Mouse (Mus musculus): ENCODE data around the gene Dapk1. TPM values are rescaled to one million over a fixed set of nuclear protein-coding genes. Genes with fewer than 3 reads are reported as not detected.

Gene Dapk1
- total and polyA plus RNA-seq, 2 experiments from 2014 or later, result 6.1 to 17.3 TPM

- Histone ChIP-seq H3K27me3 (ENCODE audit: control insufficient read depth, insufficient read depth, low read length) (no peaks in the 10 kb centered on the region), H3K4me1 (ENCODE audit: control insufficient read depth, insufficient read depth) (peaks cover 11% of the 10 kb centered on the region; the same call in 1 of the 2 replicates), H3K9me3 (replicated peaks; ENCODE audit: control insufficient read depth, low read length) (no peaks in the 10 kb centered on the region), H3K4me3 (ENCODE audit: low read depth, low read length) (no peak overlapping the region), H3K4me2 (ENCODE audit: low read depth, low read length) (no peak overlapping the region), H3K36me3 (replicated peaks; ENCODE audit: control insufficient read depth, insufficient read depth, low read length) (no peaks in the 10 kb centered on the region), H3K9ac (replicated peaks; ENCODE audit: low read depth, low read length) (no peak overlapping the region), H3K27ac (ENCODE audit: low read depth) (no peak overlapping the region)
- TF ChIP-seq EP300 (IDR thresholded peaks at IDR 0.05; ENCODE audit: low read depth) (no peak), CTCF (IDR thresholded peaks at IDR 0.05; ENCODE audit: low read depth) (no peak)
- 98% methylated on average over 3 of the region's 3 CpGs for WGBS
- ATAC-seq (ENCODE audit: insufficient read depth, low read depth), result no peak
- DNase-seq (ENCODE audit: low spot score), result no peak
Observed at GRCm38 (mm10) chr13:60691940-60692339, 90.2 kb downstream of the Dapk1 start.

- no peak overlapping the region for H3K9ac ChIP-seq (replicated peaks; ENCODE audit: low read depth, low read length)
- no peak overlapping the region for H3K4me3 ChIP-seq (ENCODE audit: low read depth, low read length)
- TF ChIP-seq EP300 (IDR thresholded peaks at IDR 0.05; ENCODE audit: low read depth), result no peak
- no peak for TF ChIP-seq CTCF (IDR thresholded peaks at IDR 0.05; ENCODE audit: low read depth)
- H3K4me2 ChIP-seq (ENCODE audit: low read depth, low read length), result no peak overlapping the region
- H3K36me3 ChIP-seq (replicated peaks; ENCODE audit: control insufficient read depth, insufficient read depth, low read length), result no peaks in the 10 kb centered on the region
- WGBS, result 67% methylated on average over 10 of the region's 10 CpGs
- no peaks in the 10 kb centered on the region for H3K9me3 ChIP-seq (replicated peaks; ENCODE audit: control insufficient read depth, low read length)
- H3K27me3 ChIP-seq (ENCODE audit: control insufficient read depth, insufficient read depth, low read length), result no peaks in the 10 kb centered on the region
- 0 out of 2 replicates have a peak overlapping the region, but pooled peaks have one; percentile 15 for H3K27ac ChIP-seq (ENCODE audit: low read depth)
- no peaks in the 10 kb centered on the region for H3K4me1 ChIP-seq (ENCODE audit: control insufficient read depth, insufficient read depth)
- no peak for DNase-seq (ENCODE audit: low spot score)
- no peak for ATAC-seq (ENCODE audit: insufficient read depth, low read depth)
Observed at GRCm38 (mm10) chr13:60695186-60695980, 93.6 kb downstream of the Dapk1 start.

- Histone ChIP-seq H3K4me2 (ENCODE audit: low read depth, low read length) (no peak overlapping the region), H3K27ac (ENCODE audit: low read depth) (no peak overlapping the region), H3K9ac (replicated peaks; ENCODE audit: low read depth, low read length) (no peak overlapping the region), H3K4me3 (ENCODE audit: low read depth, low read length) (no peak overlapping the region), H3K9me3 (replicated peaks; ENCODE audit: control insufficient read depth, low read length) (no peaks in the 10 kb centered on the region), H3K27me3 (ENCODE audit: control insufficient read depth, insufficient read depth, low read length) (no peaks in the 10 kb centered on the region), H3K36me3 (replicated peaks; ENCODE audit: control insufficient read depth, insufficient read depth, low read length) (no peaks in the 10 kb centered on the region), H3K4me1 (ENCODE audit: control insufficient read depth, insufficient read depth) (no peaks in the 10 kb centered on the region)
- DNase-seq (ENCODE audit: low spot score) (no peak), ATAC-seq (ENCODE audit: insufficient read depth, low read depth) (no peak)
- 76% methylated on average over 14 of the region's 14 CpGs for WGBS
- TF ChIP-seq CTCF (IDR thresholded peaks at IDR 0.05; ENCODE audit: low read depth), result no peak
- TF ChIP-seq EP300 (IDR thresholded peaks at IDR 0.05; ENCODE audit: low read depth), result no peak
Observed at GRCm38 (mm10) chr13:60696323-60696722, 94.6 kb downstream of the Dapk1 start.

- no peak overlapping the region for H3K4me3 ChIP-seq (ENCODE audit: low read depth, low read length)
- TF ChIP-seq EP300 (IDR thresholded peaks at IDR 0.05; ENCODE audit: low read depth), result no peak
- no peak for TF ChIP-seq CTCF (IDR thresholded peaks at IDR 0.05; ENCODE audit: low read depth)
- no peaks in the 10 kb centered on the region for H3K36me3 ChIP-seq (replicated peaks; ENCODE audit: control insufficient read depth, insufficient read depth, low read length)
- no peak overlapping the region for H3K27ac ChIP-seq (ENCODE audit: low read depth)
- no peaks in the 10 kb centered on the region for H3K27me3 ChIP-seq (ENCODE audit: control insufficient read depth, insufficient read depth, low read length)
- no peaks in the 10 kb centered on the region for H3K9me3 ChIP-seq (replicated peaks; ENCODE audit: control insufficient read depth, low read length)
- 57% methylated on average over 8 of the region's 8 CpGs for WGBS
- H3K4me1 ChIP-seq (ENCODE audit: control insufficient read depth, insufficient read depth), result no peaks in the 10 kb centered on the region
- H3K4me2 ChIP-seq (ENCODE audit: low read depth, low read length), result no peak overlapping the region
- ATAC-seq (ENCODE audit: insufficient read depth, low read depth), result no peak
- no peak overlapping the region for H3K9ac ChIP-seq (replicated peaks; ENCODE audit: low read depth, low read length)
- DNase-seq (ENCODE audit: low spot score), result no peak
Observed at GRCm38 (mm10) chr13:60696741-60697140, 95.0 kb downstream of the Dapk1 start.

GRCm38 (mm10) chr13:60698021-60698420, 96.3 kb downstream of the Dapk1 start:
- Histone ChIP-seq H3K27ac (ENCODE audit: low read depth) (no peak overlapping the region), H3K9ac (replicated peaks; ENCODE audit: low read depth, low read length) (no peak overlapping the region), H3K36me3 (replicated peaks; ENCODE audit: control insufficient read depth, insufficient read depth, low read length) (no peaks in the 10 kb centered on the region), H3K9me3 (replicated peaks; ENCODE audit: control insufficient read depth, low read length) (no peaks in the 10 kb centered on the region), H3K4me1 (ENCODE audit: control insufficient read depth, insufficient read depth) (no peaks in the 10 kb centered on the region), H3K4me2 (ENCODE audit: low read depth, low read length) (no peak overlapping the region), H3K4me3 (ENCODE audit: low read depth, low read length) (no peak overlapping the region), H3K27me3 (ENCODE audit: control insufficient read depth, insufficient read depth, low read length) (no peaks in the 10 kb centered on the region)
- ATAC-seq (ENCODE audit: insufficient read depth, low read depth), result no peak
- DNase-seq (ENCODE audit: low spot score), result no peak
- WGBS, result 79% methylated on average over 2 of the region's 2 CpGs
- no peak for TF ChIP-seq EP300 (IDR thresholded peaks at IDR 0.05; ENCODE audit: low read depth)
- TF ChIP-seq CTCF (IDR thresholded peaks at IDR 0.05; ENCODE audit: low read depth), result no peak

All from heart, postnatal 0 days (tissue).